Mouse (Mus musculus) lung, embryonic 15.5 days (tissue): Measurements from ENCODE around the gene Lrrn4cl. TPM values are rescaled to one million over a fixed set of nuclear protein-coding genes. Genes with fewer than 3 reads are reported as not detected.
"Not testable (repeated sequence)": the region's sequence is repeated elsewhere in the genome, so short reads cannot be mapped to it uniquely, and the experiment has no call there.

ENCODE experiments used
- ATAC-seq: fragments of 200-750 bp; cut with Nextera tagmentation; 2 replicates; pipeline ENCODE4 v1.8.0; 2017; ENCODE audit warnings: moderate number of reproducible peaks, borderline replicate concordance; ENCODE audit not compliant: low FRiP score, low TSS enrichment; ENCODE audit errors: extremely low read depth
- H3K27ac ChIP-seq: fragments of 300-500 bp; sonication (generic); 2 replicates; pipeline ENCODE4 v1.5.1; 2015; ENCODE audit warnings: moderate library complexity, mild to moderate bottlenecking, inconsistent platforms
- H3K27me3 ChIP-seq: fragments of 300-500 bp; sonication (generic); 2 replicates; pipeline ENCODE4 v1.6.1; 2015; ENCODE audit warnings: inconsistent platforms
- H3K36me3 ChIP-seq: fragments of 300-500 bp; sonication (generic); 2 replicates; pipeline ENCODE4 v1.6.1; 2015; ENCODE audit warnings: inconsistent platforms
- H3K4me1 ChIP-seq: fragments of 300-500 bp; sonication (generic); 2 replicates; pipeline ENCODE4 v1.6.1; 2015; ENCODE audit warnings: inconsistent platforms
- H3K4me2 ChIP-seq: fragments of 300-500 bp; sonication (generic); 2 replicates; pipeline ENCODE4 v1.6.1; 2015; ENCODE audit warnings: inconsistent platforms, mild to moderate bottlenecking, moderate library complexity
- H3K4me3 ChIP-seq: fragments of 300-500 bp; sonication (generic); 2 replicates; pipeline ENCODE4 v1.5.1; 2015; ENCODE audit warnings: mild to moderate bottlenecking, inconsistent platforms
- H3K9ac ChIP-seq: fragments of 300-500 bp; sonication (generic); 2 replicates; pipeline ENCODE4 v1.6.1; 2015; ENCODE audit warnings: inconsistent platforms
- H3K9me3 ChIP-seq: fragments of 300-500 bp; sonication (generic); 2 replicates; pipeline ENCODE4 v1.6.1; 2016; ENCODE audit warnings: inconsistent platforms
- WGBS: fragments of 180-500 bp; shearing (Covaris S2); methylation state at CpG from one replicate; pipeline ENCODE4 v1.1.7; 2015; 5-methylcytosine and 5-hydroxymethylcytosine counted together
- polyA plus RNA-seq: library from polyadenylated mRNA; unstranded; fragments of >200 nt; fragmentation: Nextera tagmentation; extraction: Ambion mirVana; gene quantifications from 2 replicates; pipeline ENCODE4 v1.2.1, GENCODE M21; 2015

Lrrn4cl gene
- polyA plus RNA-seq, 1 experiment from 2014 or later: 1.1 TPM

DNA sequence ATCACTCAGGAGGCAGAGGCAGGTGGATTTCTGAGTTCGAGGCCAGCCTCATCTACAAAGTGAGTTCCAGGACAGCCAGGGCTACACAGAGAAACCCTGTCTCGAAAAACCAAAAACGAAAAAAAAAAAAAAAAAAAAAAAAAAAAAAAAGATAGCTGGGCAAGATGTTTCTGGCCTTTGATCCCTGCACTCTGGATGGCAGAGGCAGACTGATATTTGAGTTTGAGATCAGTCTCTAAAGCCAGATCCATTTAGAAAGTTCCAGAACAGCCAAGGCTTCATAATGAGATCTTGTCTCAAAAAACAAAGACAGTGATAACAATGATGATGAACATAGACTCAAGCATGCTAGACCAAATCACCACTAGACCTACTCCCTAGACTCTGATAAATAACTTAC, 19.8 kb downstream of the Lrrn4cl start:
- peaks cover 13% of the 10 kb centered on the region for H3K4me1 ChIP-seq
- peak overlapping the region; percentile 71 for H3K4me2 ChIP-seq
- H3K9ac ChIP-seq, H3K27me3 ChIP-seq, H3K9me3 ChIP-seq, ATAC-seq: not testable (repeated sequence)
- 72% methylated on average over 3 of the region's 3 CpGs for whole genome bisulfite sequencing
- H3K4me3 ChIP-seq: peak overlapping the region; percentile 67; the same call in 1 of the 2 replicates
- 0 out of 2 replicates have a peak overlapping the region, but pooled peaks have one; percentile 59 for H3K27ac ChIP-seq
- H3K36me3 ChIP-seq: peaks cover 23% of the 10 kb centered on the region

- Histone ChIP-seq H3K4me2 (peak overlapping the region; percentile 71), H3K9me3 (no peaks in the 10 kb centered on the region), H3K27ac (peak overlapping the region; percentile 59), H3K4me3 (peak overlapping the region; percentile 67), H3K9ac (peak overlapping the region; percentile 58), H3K27me3 (no peaks in the 10 kb centered on the region), H3K4me1 (peaks cover 13% of the 10 kb centered on the region), H3K36me3 (peaks cover 28% of the 10 kb centered on the region)
- 36% methylated on average over 9 of the region's 9 CpGs for WGBS
- ATAC-seq: peak; percentile 17; the same call in 1 of the 2 replicates
Observed at GRCm38 (mm10) chr19:8870838-8871237, 20.3 kb downstream of the Lrrn4cl start.

DNA sequence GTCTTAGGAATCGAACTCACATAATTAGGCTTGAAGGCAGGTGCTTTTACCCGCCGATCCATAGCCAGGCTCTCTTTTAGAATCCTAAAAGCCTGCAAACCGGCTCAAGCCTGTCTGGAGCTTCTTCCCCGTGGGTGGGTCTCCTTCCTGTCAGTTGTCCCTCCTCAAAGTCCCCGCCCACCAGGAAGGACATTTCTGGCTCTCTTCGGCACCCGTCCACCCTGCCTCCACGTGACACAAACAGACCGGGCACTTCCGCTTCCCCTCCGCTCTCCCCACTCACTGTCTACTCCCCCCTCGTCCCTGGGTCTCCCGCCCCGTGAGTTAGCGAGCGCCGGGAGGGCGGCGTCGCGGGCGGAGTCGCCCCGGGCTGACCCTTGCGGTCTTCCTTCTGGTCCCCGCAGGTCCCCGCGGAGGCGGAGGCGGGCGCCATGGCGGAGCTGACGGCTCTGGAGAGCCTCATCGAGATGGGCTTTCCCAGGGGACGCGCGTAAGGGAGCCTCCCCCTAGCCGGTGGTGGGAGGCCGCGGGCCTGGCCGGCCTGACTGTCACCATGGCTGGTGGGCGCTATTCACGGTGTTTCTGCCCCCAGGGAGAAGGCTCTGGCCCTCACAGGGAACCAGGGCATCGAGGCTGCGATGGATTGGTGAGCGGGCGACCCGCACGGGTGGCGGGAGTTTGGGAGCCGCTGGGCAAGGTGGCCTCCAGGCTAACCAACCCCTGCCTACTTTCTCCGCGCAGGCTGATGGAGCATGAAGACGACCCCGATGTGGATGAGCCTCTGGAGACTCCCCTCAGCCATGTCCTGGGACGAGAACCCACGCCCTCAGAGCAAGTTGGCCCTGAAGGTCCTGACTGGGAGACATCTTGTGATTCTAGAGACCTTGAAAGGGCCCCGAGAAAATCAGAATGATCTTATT, 21.0 kb downstream of the Lrrn4cl start, which contains the start of gene Ubxn1:
Gene Ubxn1 (plus strand): TSS at position 230 of the 920 bp plus-strand sequence.
- H3K4me3 ChIP-seq: peak within 1 kb of the TSS; percentile 67
- peaks cover 34% of the 10 kb centered on the region for H3K36me3 ChIP-seq
- H3K9me3 ChIP-seq: no peaks in the 10 kb centered on the region
- peak within 1 kb of the TSS; percentile 87 for H3K9ac ChIP-seq
- no peaks in the 10 kb centered on the region for H3K27me3 ChIP-seq
- ATAC-seq: peak; percentile 97
- H3K4me2 ChIP-seq: peak within 1 kb of the TSS; percentile 71
- WGBS: 1% methylated on average over 55 of the region's 59 CpGs
- peaks cover 13% of the 10 kb centered on the region for H3K4me1 ChIP-seq
- H3K27ac ChIP-seq: peak within 1 kb of the TSS; percentile 59

DNA sequence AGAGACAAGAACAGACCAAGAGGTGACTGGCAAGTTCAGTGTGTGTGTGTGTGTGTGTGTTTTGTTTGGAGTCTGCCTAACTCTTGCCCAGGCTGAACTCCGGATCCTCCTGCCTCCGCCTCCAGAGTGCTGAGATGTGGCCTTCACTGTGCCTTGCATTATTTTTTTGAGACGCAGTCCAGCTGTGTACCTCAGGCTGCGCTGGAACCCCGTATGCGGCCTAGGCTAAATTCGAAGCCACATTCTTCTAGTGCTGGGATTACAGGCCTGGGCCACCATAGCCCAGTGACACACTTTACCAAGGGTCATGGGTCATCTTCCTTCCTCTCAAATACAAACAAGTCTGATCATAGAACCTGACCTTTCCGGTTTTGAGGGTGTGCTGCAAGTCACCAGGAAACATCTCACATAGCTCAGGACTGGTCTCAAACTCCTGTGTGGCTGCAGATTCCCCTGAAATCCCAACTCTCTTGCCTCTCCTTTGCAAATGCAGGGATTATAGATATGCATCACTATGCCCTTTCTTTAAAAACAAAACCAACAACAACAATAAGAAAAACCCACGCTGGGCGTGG, 21.8 kb downstream of the Lrrn4cl start:
- Histone ChIP-seq H3K4me2 (peak overlapping the region; percentile 71), H3K4me1 (peaks cover 13% of the 10 kb centered on the region), H3K4me3 (peak overlapping the region; percentile 67), H3K9me3 (no peaks in the 10 kb centered on the region), H3K36me3 (peaks cover 41% of the 10 kb centered on the region), H3K27me3 (no peaks in the 10 kb centered on the region), H3K9ac (peak overlapping the region; percentile 87), H3K27ac (no peak overlapping the region)
- WGBS: 58% methylated on average over 10 of the region's 10 CpGs
- no peak for ATAC-seq

DNA sequence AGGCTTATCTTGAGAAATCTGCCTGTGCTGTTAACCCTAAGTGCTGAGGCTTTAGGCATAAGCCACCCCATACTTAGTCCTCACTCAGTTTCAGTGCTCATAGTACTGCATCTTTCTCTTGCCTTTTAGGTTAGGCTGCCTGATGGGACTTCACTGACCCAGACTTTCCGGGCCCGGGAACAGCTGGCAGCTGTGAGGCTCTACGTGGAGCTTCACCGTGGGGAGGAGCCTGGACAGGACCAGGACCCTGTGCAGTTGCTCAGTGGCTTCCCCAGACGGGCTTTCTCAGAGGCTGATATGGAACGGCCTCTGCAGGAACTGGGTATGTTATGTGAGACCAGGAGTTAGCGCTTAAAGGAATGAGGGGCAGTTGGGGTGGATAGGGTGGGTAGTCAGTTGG, 24.5 kb downstream of the Lrrn4cl start:
- H3K4me2 ChIP-seq: no peak overlapping the region
- peaks cover 44% of the 10 kb centered on the region for H3K36me3 ChIP-seq
- no peak overlapping the region for H3K9ac ChIP-seq
- H3K27ac ChIP-seq: no peak overlapping the region
- 93% methylated on average over 7 of the region's 7 CpGs for WGBS
- peaks cover 20% of the 10 kb centered on the region for H3K4me1 ChIP-seq
- ATAC-seq: no peak
- no peaks in the 10 kb centered on the region for H3K27me3 ChIP-seq
- H3K9me3 ChIP-seq: no peaks in the 10 kb centered on the region
- no peak overlapping the region for H3K4me3 ChIP-seq

DNA sequence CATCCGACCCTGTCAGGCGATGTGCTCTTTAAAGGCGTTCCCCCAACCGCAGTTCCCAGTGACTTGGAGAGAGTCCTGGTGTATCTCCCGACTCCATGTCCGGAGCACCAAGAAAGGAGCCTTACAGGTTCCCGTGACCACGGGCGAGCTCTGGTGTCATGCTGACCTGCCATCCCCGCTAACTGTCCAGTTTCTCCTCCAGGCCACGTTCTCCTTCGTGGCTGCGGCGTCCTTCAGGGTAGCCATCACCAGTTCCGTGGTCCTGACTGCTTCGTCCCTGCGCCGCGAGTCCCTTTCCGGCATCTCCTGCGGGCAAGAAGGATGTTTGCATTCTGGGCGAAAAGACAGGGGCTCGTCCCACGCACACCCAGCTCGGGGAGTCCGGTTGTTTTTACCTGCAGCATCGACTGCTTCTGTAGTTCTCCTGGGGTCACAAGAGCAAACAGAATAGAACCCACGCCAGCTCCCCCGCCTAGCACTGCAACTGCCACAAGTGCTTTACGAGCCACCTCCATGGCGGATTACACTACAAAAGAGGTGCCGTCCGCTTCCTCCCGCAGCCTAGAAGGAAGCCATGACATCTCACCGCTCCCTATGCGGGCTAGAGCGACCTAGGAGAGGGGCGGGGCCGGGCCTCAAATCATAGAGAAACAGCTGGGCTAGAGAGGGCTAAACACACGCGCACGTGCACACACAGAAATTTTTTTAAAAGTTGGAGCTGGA, 29.9 kb downstream of the Lrrn4cl start, which contains the start of gene Uqcc3:
Gene Uqcc3 (minus strand): TSS at position 613 of the 723 bp plus-strand sequence.
- Histone ChIP-seq H3K4me1 (peaks cover 11% of the 10 kb centered on the region), H3K9me3 (no peaks in the 10 kb centered on the region), H3K4me2 (peak within 1 kb of the TSS; percentile 75), H3K4me3 (peak within 1 kb of the TSS; percentile 70), H3K36me3 (peaks cover 20% of the 10 kb centered on the region), H3K27me3 (no peaks in the 10 kb centered on the region), H3K27ac (peak within 1 kb of the TSS; percentile 83), H3K9ac (peak within 1 kb of the TSS; percentile 69)
- peak; percentile 94 for ATAC-seq
- under 1% methylated on average over 42 of the region's 42 CpGs for WGBS

- no peaks in the 10 kb centered on the region for H3K27me3 ChIP-seq
- H3K4me1 ChIP-seq: peaks cover 11% of the 10 kb centered on the region
- peak overlapping the region; percentile 69 for H3K9ac ChIP-seq
- peak overlapping the region; percentile 70 for H3K4me3 ChIP-seq
- ATAC-seq: no peak; the same call in 1 of the 2 replicates
- H3K9me3 ChIP-seq: no peaks in the 10 kb centered on the region
- H3K4me2 ChIP-seq: peak overlapping the region; percentile 75
- 8% methylated on average over 3 of the region's 3 CpGs for WGBS
- peak overlapping the region; percentile 83; the same call in 1 of the 2 replicates for H3K27ac ChIP-seq
- H3K36me3 ChIP-seq: peaks cover 15% of the 10 kb centered on the region; the same call in 1 of the 2 replicates
Observed at GRCm38 (mm10) chr19:8881034-8881392, 30.4 kb downstream of the Lrrn4cl start.

- Histone ChIP-seq H3K27me3 (no peaks in the 10 kb centered on the region), H3K4me2 (no peak within 1 kb of the TSS), H3K9me3 (no peaks in the 10 kb centered on the region), H3K36me3 (no peaks in the 10 kb centered on the region), H3K4me3 (no peak within 1 kb of the TSS), H3K27ac (no peak within 1 kb of the TSS), H3K9ac (no peak within 1 kb of the TSS), H3K4me1 (peaks cover 20% of the 10 kb centered on the region)
- 77% methylated on average over 3 of the region's 3 CpGs for WGBS
- no peak for ATAC-seq
Observed at GRCm38 (mm10) chr19:8883616-8884015, 33.0 kb downstream of the Lrrn4cl start, which contains the start of the genes Lbhd1 and Gm49403. TSS of gene Lbhd1 (plus strand) at chr19:8883732. TSS of gene Gm49403 (plus strand) at chr19:8883930.

DNA sequence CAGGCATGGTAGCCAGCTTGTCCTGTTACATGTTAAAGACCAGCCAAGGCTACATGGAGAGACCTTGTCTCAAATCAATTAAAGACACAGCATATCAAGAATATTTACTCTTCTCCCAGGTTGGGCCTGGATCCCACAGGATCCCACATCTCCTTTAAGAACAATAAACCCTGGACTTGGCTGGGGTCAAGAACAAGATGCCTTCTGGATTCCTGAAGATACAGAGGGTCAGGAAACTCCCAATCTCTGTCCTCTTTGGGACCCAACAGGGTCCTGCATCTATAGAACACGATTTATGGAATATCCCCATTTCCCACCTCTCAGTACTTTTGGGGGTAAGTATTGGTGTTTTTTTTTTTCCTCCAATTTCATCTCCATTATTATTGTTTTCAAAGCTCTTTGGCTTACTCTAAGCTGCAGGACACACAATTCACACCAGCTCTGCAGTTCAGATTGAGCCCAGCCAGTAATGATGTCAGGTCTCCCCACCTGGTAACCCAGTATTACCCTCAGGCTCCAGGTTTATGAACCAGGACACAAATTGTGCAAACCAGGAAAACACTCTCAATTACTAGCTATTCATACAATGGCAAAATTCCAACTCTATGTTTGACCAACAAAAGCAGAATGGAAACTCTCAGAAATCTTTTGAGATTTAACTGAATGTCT, 36.5 kb downstream of the Lrrn4cl start:
- ATAC-seq: no peak
- Histone ChIP-seq H3K4me2 (peak overlapping the region; percentile 70; the same call in 1 of the 2 replicates), H3K9me3 (no peaks in the 10 kb centered on the region), H3K27ac (peak overlapping the region; percentile 89), H3K4me1 (peaks cover 16% of the 10 kb centered on the region), H3K9ac (peak overlapping the region; percentile 88; the same call in 1 of the 2 replicates), H3K4me3 (peak overlapping the region; percentile 77), H3K27me3 (no peaks in the 10 kb centered on the region), H3K36me3 (peaks cover 7% of the 10 kb centered on the region)
- 38% methylated on average over 1 of the region's 1 CpGs for WGBS

- 10% methylated on average over 19 of the region's 19 CpGs for WGBS
- peaks cover 16% of the 10 kb centered on the region for H3K4me1 ChIP-seq
- no peak for ATAC-seq
- H3K9ac ChIP-seq: peak overlapping the region; percentile 88
- H3K9me3 ChIP-seq: no peaks in the 10 kb centered on the region
- peaks cover 7% of the 10 kb centered on the region for H3K36me3 ChIP-seq
- H3K4me2 ChIP-seq: peak overlapping the region; percentile 70
- H3K27me3 ChIP-seq: no peaks in the 10 kb centered on the region
- H3K27ac ChIP-seq: peak overlapping the region; percentile 89
- H3K4me3 ChIP-seq: peak overlapping the region; percentile 77
Observed at GRCm38 (mm10) chr19:8887585-8888463, 37.3 kb downstream of the Lrrn4cl start.
